Mouse (Mus musculus) adrenal gland, adult 18-20 months (tissue): ENCODE results near the gene Vldlr. TPM values are rescaled to one million over a fixed set of nuclear protein-coding genes. Genes with fewer than 3 reads are reported as not detected.

Source experiments
- DNase-seq, 2 experiments: peaks; one replicate each; pipeline ENCODE4 v3.0.0; 2021 to 2022; ENCODE audit warnings: low spot score in 2 of 2
- total RNA-seq, 2 experiments: library from RNA; stranded (reverse); gene quantifications; 1 replicate in 1 of 2; 2 replicates in 1 of 2; pipeline ENCODE4 v1.2.3; 2021

The Vldlr gene
- total RNA-seq, 2 experiments from 2014 or later, result 29.2 to 30.6 TPM

GRCm38 (mm10) chr19:27228254-27228653, 12.0 kb downstream of the Vldlr start:
- DNase-seq, result no peak

DNA sequence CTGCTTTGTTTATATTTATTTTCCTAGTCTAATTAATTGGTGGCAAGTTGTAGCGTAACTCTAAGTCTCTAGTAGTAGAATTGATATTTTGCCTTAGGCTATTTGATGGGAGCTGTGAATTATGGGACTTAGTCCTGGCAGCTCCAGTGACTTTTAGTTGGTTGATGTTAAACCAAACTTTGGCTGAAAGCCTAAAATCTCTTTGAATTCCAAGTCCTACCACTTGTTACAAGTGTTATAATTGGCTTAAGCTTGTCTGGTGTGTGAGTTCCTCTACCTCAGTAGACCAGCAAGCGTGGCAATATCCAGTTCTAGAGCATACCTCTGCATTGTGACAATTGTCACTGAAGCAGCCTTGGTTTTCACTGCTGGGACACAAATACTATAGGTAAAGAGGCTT, 17.1 kb downstream of the Vldlr start:
- DNase-seq, result no peak

- no peak for DNase-seq
Observed at GRCm38 (mm10) chr19:27239913-27240312, 23.6 kb downstream of the Vldlr start.

- no peak for DNase-seq
Observed at GRCm38 (mm10) chr19:27243527-27243926, 27.2 kb downstream of the Vldlr start.

DNA sequence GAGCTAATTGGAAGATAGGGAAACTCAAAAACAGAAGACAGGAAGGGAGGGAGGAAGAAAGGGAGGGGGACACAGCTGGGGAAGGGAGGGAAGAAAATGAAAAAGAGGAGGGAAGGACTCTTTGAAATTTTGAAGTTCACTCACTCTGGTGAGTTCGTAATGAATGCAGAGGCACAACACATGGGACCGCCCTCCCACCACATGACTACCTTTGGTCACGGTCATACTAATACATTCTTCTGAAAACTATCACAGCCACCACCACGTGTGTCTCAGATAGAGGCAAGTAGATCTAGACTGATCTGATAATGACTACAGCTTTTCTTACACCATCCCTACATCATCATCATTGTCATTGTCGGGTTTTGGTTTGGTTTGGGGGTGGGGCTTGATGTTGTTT, 38.5 kb downstream of the Vldlr start:
- no peak for DNase-seq

DNA sequence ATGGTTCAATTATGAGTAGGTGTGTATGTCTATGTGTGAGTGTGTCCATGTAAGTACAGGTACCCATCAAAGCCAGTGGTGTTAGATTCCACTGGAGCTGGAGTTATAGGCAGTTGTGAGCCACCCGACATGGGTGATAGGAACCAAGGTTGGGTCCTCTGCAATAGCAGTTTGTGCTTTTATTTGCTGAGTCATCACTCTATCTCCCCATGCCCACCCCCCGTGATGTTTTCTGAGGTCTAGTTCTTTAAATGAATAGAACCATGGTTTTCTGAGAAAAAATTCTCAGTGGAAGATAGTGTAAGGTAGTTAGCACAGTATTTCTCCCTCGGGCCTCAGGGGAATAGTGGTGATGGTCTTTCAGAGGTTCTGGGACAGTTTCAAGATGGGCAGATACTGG, 39.4 kb downstream of the Vldlr start:
- DNase-seq, result no peak

- DNase-seq, result no peak
Observed at GRCm38 (mm10) chr19:27260102-27260501, 43.8 kb downstream of the Vldlr start.

DNA sequence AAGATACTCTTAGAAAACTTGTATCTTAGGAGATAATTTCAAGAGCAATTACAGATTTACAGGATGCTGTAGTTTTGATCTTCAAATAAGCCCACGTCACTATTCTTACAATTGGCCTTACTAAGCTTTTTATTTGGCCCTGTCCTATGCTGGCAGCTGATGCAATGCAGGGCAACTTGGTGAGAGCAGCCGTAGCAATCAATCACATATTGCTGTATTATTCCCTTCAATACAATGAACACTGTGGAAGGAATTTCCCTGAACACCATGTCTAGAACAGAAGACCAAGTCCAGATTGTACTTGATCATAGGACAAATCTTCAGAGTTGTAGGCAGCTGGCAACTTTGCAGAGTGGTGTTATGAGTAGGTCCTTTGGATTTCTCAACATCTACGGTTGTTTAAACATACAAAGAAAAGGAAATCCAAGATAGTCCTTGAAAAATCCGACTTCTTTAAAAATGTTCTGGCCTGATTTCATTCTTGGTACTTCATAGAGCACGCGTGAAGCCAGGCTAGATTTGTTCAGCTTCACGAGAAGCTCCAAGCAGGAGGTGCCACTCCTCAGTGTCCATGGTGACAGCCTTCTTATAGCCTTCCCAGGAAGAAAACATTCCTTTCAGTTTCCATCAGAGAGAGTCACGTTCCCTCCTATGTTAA, 44.5 kb downstream of the Vldlr start:
- no peak for DNase-seq

GRCm38 (mm10) chr19:27262141-27262540, 45.9 kb downstream of the Vldlr start:
- peak in 1 of 2 experiments; percentile 20 for DNase-seq

DNA sequence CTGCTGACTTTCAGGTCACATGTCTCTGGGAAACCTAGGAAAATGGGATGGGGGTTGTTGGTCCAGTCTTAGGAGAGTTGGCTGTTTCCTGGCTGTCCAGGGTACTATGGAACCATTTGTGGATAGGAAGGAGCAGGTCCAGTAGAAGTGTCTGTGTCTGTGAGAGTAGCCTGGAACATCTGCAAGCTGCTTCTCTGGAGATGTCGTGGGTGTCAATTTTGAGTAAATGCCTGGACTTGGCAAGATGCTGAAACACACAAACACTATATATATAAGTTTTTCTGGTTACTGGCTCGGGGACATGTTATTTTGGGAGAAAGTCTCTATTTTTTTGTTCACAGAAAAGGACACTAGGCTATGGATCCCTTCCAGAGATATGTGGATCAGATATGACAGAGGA, 57.1 kb downstream of the Vldlr start:
- no peak for DNase-seq

DNA sequence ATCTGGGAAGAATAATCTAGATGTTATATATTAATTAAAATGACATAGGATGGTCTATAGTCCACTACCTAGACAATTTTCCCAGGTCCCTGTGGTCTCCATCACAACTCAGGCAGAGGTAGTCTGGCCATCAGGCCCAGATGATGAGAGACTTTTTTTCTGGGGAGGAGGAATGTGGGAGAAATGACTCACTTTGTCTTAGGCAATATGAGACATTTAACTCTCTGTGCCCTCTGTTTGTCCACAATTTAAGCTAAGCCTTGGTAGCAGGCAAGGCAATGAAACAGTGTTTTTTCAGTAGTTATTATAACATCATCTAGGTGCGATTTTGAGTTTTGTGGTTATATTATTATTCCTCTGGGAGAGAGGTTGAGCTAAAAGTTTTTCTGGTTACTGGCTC, 58.1 kb downstream of the Vldlr start:
- DNase-seq, result no peak

DNA sequence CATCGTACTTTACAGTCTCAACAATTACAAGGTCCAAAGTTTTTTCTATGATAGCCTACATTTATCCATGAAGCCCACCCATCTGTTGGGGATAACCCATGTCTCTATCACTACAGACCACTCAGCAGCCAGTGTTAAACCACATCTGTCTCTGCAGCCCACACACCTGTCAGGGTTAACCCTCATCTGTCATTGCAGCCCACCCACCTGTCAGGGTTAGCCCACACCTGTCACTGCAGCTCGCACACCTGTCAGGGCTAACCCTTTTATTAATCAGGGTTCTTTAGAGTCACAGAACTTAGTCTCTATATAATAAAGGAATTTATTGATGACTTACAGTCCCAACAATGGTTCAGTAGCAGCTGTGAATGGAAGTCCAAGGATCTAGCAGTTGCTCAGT, 62.9 kb downstream of the Vldlr start:
- no peak for DNase-seq

Other genes starting within 250 kb of the Vldlr start
- under 1 TPM in 1 of 2 experiments, not detected in 1; 0.07 TPM for gene Kcnv2, start 106.1 kb downstream of the Vldlr start, total RNA-seq
- 100 to 1,000 TPM in 1 of 2 experiments, 10 to 100 TPM in 1; 92.1 to 112 TPM for gene Pum3, start 213.3 kb downstream of the Vldlr start, total RNA-seq